Mouse (Mus musculus): ENCODE measurements at regions not wholly inside any gene's neighbourhood (a gene's known extent, or its start where the extent isn't known, plus 50 kb on each side); places are given as distances from the start of the nearest gene placed in this dataset.
A peak's percentile ranks its signal among the peaks of the same experiment; 100 is the strongest.

DNA sequence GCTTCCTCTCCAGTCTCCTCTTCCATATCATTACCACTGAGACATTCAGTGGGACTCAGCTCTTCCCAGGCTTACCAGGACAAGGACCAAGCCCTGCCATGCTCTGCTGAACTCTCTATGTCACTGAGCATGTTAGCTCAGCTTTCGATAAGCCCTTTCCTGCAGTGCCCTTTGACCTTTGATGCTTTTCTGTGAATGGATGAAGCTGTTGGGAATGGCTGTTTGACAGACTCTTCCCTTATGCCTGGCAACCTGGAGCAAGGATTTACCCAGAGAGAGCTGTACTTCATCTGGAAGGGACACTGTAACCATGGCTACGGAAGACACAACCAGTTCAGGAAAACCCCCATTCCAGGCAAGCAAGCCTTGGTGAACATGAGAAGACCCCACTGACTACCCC lies 172.8 kb downstream of the Shq1 start:
- Histone ChIP-seq H3K9ac (ENCODE audit: low read length) (no peak overlapping the region), H3K9me3 (ENCODE audit: control insufficient read depth, low read length) (no peaks in the 10 kb centered on the region), H3K4me2 (no peak overlapping the region), H3K4me3 (ENCODE audit: low read depth, low read length) (no peak overlapping the region), H3K27me3 (ENCODE audit: control insufficient read depth, insufficient read depth, low read length) (no peaks in the 10 kb centered on the region), H3K36me3 (ENCODE audit: control insufficient read depth, insufficient read depth, low read length) (no peaks in the 10 kb centered on the region), H3K27ac (ENCODE audit: low read depth, low read length) (no peak overlapping the region), H3K4me1 (ENCODE audit: control insufficient read depth, insufficient read depth, low read length) (peaks cover 11% of the 10 kb centered on the region)
- ATAC-seq (ENCODE audit: low FRiP score) (peak; percentile 25; the same call in 1 of the 2 replicates), DNase-seq (ENCODE audit: low spot score, missing footprints) (peak; percentile 87)
- 22% methylated on average over 2 of the region's 2 CpGs for WGBS

- DNase-seq (ENCODE audit: low spot score, missing footprints) (no peak), ATAC-seq (ENCODE audit: low FRiP score) (no peak)
- H3K4me1 ChIP-seq (ENCODE audit: control insufficient read depth, insufficient read depth, low read length): peaks cover 8% of the 10 kb centered on the region; the same call in 1 of the 2 replicates
- H3K9ac ChIP-seq (ENCODE audit: low read length): no peak overlapping the region
- no peak overlapping the region for H3K4me3 ChIP-seq (ENCODE audit: low read depth, low read length)
- no peaks in the 10 kb centered on the region for H3K27me3 ChIP-seq (ENCODE audit: control insufficient read depth, insufficient read depth, low read length)
- H3K27ac ChIP-seq (ENCODE audit: low read depth, low read length): no peak overlapping the region
- no peak overlapping the region for H3K4me2 ChIP-seq
- no peaks in the 10 kb centered on the region for H3K36me3 ChIP-seq (ENCODE audit: control insufficient read depth, insufficient read depth, low read length)
- no peaks in the 10 kb centered on the region for H3K9me3 ChIP-seq (ENCODE audit: control insufficient read depth, low read length)
Observed at GRCm38 (mm10) chr6:100496135-100496534, 174.8 kb downstream of the Shq1 start.

- ATAC-seq (ENCODE audit: low FRiP score) (no peak), DNase-seq (ENCODE audit: low spot score, missing footprints) (no peak)
- no peaks in the 10 kb centered on the region for H3K9me3 ChIP-seq (ENCODE audit: control insufficient read depth, low read length)
- no peak overlapping the region for H3K9ac ChIP-seq (ENCODE audit: low read length)
- H3K27me3 ChIP-seq (ENCODE audit: control insufficient read depth, insufficient read depth, low read length): no peaks in the 10 kb centered on the region
- peaks cover 8% of the 10 kb centered on the region; the same call in 1 of the 2 replicates for H3K4me1 ChIP-seq (ENCODE audit: control insufficient read depth, insufficient read depth, low read length)
- no peak overlapping the region for H3K27ac ChIP-seq (ENCODE audit: low read depth, low read length)
- no peak overlapping the region for H3K4me2 ChIP-seq
- H3K36me3 ChIP-seq (ENCODE audit: control insufficient read depth, insufficient read depth, low read length): no peaks in the 10 kb centered on the region
- no peak overlapping the region for H3K4me3 ChIP-seq (ENCODE audit: low read depth, low read length)
- 62% methylated on average over 12 of the region's 12 CpGs for WGBS
Observed at GRCm38 (mm10) chr6:100495131-100495530, 175.8 kb downstream of the Shq1 start.

- ATAC-seq (ENCODE audit: low FRiP score) (no peak), DNase-seq (ENCODE audit: low spot score, missing footprints) (no peak)
- Histone ChIP-seq H3K9ac (ENCODE audit: low read length) (no peak overlapping the region), H3K4me2 (no peak overlapping the region), H3K27ac (ENCODE audit: low read depth, low read length) (no peak overlapping the region), H3K4me1 (ENCODE audit: control insufficient read depth, insufficient read depth, low read length) (peaks cover 5% of the 10 kb centered on the region; the same call in 1 of the 2 replicates), H3K9me3 (ENCODE audit: control insufficient read depth, low read length) (no peaks in the 10 kb centered on the region), H3K36me3 (ENCODE audit: control insufficient read depth, insufficient read depth, low read length) (no peaks in the 10 kb centered on the region), H3K4me3 (ENCODE audit: low read depth, low read length) (no peak overlapping the region), H3K27me3 (ENCODE audit: control insufficient read depth, insufficient read depth, low read length) (no peaks in the 10 kb centered on the region)
- 68% methylated on average over 1 of the region's 1 CpGs for WGBS
Observed at GRCm38 (mm10) chr6:100493558-100493957, 177.4 kb downstream of the Shq1 start.

GRCm38 (mm10) chr6:100491811-100492210 lies 179.1 kb downstream of the Shq1 start:
- no peak overlapping the region for H3K4me2 ChIP-seq
- no peaks in the 10 kb centered on the region for H3K4me1 ChIP-seq (ENCODE audit: control insufficient read depth, insufficient read depth, low read length)
- no peak overlapping the region for H3K27ac ChIP-seq (ENCODE audit: low read depth, low read length)
- ATAC-seq (ENCODE audit: low FRiP score) (no peak), DNase-seq (ENCODE audit: low spot score, missing footprints) (no peak)
- no peaks in the 10 kb centered on the region for H3K9me3 ChIP-seq (ENCODE audit: control insufficient read depth, low read length)
- H3K36me3 ChIP-seq (ENCODE audit: control insufficient read depth, insufficient read depth, low read length): no peaks in the 10 kb centered on the region
- WGBS: 85% methylated on average over 6 of the region's 6 CpGs
- H3K27me3 ChIP-seq (ENCODE audit: control insufficient read depth, insufficient read depth, low read length): no peaks in the 10 kb centered on the region
- H3K4me3 ChIP-seq (ENCODE audit: low read depth, low read length): no peak overlapping the region
- H3K9ac ChIP-seq (ENCODE audit: low read length): no peak overlapping the region

DNA sequence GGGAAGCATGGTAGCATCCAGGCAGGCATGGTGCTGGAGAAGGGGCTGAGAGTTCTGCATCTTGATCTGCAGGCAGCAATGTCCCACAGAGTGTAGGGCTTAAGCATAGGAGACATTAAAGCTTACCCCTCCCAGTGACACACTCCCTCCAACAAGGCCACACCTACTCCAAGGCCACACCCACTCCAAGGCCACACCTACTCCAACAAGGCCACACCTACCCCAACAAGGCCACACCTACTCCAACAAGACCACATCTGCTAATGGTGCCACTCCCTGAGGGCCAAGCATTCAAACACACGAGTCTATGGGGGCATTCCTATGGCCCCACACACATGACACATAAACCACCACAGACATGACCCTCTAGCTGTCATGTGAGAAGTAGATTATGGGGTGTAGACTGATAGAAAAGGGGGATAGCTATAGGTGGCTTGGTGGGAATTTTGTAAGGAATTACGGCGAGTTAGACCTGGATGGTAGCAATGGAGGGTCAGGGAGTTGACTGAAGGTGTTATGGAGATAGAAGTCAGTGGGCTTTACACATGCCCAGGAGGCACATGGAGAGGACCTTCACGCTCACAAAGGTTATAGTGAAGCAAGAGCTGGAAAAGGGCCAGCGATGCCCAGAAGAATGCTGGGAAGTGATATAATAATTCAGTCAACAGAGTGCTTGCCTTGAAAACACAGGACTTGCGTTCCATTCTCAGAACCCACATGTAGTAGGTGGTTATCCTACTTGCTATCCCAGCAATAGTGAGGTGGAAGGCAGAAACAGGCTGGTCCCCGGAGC lies 179.8 kb downstream of the Shq1 start:
- H3K36me3 ChIP-seq (ENCODE audit: control insufficient read depth, insufficient read depth, low read length): no peaks in the 10 kb centered on the region
- no peak overlapping the region for H3K4me2 ChIP-seq
- H3K27me3 ChIP-seq (ENCODE audit: control insufficient read depth, insufficient read depth, low read length): no peaks in the 10 kb centered on the region
- DNase-seq (ENCODE audit: low spot score, missing footprints) (no peak), ATAC-seq (ENCODE audit: low FRiP score) (no peak)
- H3K4me3 ChIP-seq (ENCODE audit: low read depth, low read length): no peak overlapping the region
- no peaks in the 10 kb centered on the region for H3K9me3 ChIP-seq (ENCODE audit: control insufficient read depth, low read length)
- no peaks in the 10 kb centered on the region for H3K4me1 ChIP-seq (ENCODE audit: control insufficient read depth, insufficient read depth, low read length)
- no peak overlapping the region for H3K9ac ChIP-seq (ENCODE audit: low read length)
- WGBS: 92% methylated on average over 7 of the region's 7 CpGs
- no peak overlapping the region for H3K27ac ChIP-seq (ENCODE audit: low read depth, low read length)

DNA sequence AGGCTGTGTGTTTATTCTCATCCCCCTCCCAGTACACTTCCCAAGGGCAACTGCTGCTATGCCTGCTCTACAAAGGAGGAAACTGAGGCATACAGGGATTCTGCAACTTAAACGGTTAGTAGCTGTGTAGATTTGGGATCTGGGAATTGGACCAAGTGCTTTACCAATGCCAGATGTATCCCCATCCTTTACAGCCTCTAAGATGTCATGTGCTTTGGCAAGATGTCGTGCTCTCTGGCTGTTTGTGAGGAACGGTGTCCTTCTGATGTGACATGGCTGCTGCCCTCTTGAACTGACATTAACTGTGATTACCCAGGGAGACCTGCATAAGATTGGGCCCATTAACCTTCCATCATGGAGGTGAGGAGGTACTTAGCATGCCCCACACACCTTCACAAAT lies 187.1 kb downstream of the Shq1 start:
- 81% methylated on average over 3 of the region's 3 CpGs for WGBS

DNA sequence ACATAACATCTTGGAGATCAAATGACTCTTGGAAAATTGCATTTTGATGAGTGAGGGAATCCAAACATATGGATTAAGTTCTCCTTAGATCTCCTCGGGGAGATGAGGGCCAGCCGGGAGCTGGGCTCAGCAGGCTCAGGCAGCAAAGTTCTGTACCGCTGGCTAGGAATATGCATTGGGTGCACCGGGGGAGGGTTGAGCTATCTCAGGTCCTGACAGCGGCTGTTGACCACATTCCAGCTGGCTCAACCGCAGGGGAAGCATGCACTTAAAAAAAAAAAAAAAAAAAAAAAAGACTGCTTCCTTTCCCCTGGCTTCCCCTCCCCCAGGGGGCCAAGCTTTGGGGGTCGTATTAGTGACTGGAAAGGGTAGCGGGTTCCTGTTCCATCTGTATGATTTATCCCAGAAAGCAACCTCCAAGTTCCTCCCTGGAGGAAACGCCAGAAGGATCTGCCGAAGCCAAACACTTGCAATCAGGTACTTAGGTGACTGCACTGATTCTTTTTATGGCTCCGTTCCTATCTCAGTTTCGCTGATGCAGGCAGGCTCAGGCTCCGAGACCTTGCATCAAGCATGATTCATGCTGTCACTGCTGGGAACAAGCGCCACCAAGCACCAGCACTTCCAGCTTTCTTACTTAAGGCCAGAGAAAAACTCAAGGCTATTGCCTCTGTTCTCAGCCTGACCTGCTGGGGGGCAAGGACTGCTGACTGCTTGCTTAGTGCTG lies 187.7 kb downstream of the Shq1 start:
- Histone ChIP-seq H3K27me3 (ENCODE audit: control insufficient read depth, insufficient read depth, low read length) (no peaks in the 10 kb centered on the region; the same call in 1 of the 2 replicates), H3K27ac (ENCODE audit: low read depth, low read length) (no peak overlapping the region), H3K9me3 (ENCODE audit: control insufficient read depth, low read length) (peaks cover 5% of the 10 kb centered on the region; the same call in 1 of the 2 replicates), H3K4me1 (ENCODE audit: control insufficient read depth, insufficient read depth, low read length) (no peaks in the 10 kb centered on the region), H3K4me2 (no peak overlapping the region), H3K4me3 (ENCODE audit: low read depth, low read length) (no peak overlapping the region), H3K36me3 (ENCODE audit: control insufficient read depth, insufficient read depth, low read length) (no peaks in the 10 kb centered on the region), H3K9ac (ENCODE audit: low read length) (no peak overlapping the region)
- DNase-seq (ENCODE audit: low spot score, missing footprints): peak; percentile 72
- ATAC-seq (ENCODE audit: low FRiP score): no peak
- WGBS: 24% methylated on average over 14 of the region's 14 CpGs

More for the DNA sequence above, 187.1 kb downstream of the Shq1 start:
- DNase-seq (ENCODE audit: low spot score, missing footprints) (peak; percentile 75), ATAC-seq (ENCODE audit: low FRiP score) (no peak)
- no peak overlapping the region for H3K9ac ChIP-seq (ENCODE audit: low read length)
- H3K27me3 ChIP-seq (ENCODE audit: control insufficient read depth, insufficient read depth, low read length): no peaks in the 10 kb centered on the region; the same call in 1 of the 2 replicates
- no peaks in the 10 kb centered on the region for H3K36me3 ChIP-seq (ENCODE audit: control insufficient read depth, insufficient read depth, low read length)
- H3K4me3 ChIP-seq (ENCODE audit: low read depth, low read length): no peak overlapping the region
- H3K4me1 ChIP-seq (ENCODE audit: control insufficient read depth, insufficient read depth, low read length): no peaks in the 10 kb centered on the region
- peaks cover 5% of the 10 kb centered on the region; the same call in 1 of the 2 replicates for H3K9me3 ChIP-seq (ENCODE audit: control insufficient read depth, low read length)
- H3K27ac ChIP-seq (ENCODE audit: low read depth, low read length): no peak overlapping the region
- H3K4me2 ChIP-seq: no peak overlapping the region

DNA sequence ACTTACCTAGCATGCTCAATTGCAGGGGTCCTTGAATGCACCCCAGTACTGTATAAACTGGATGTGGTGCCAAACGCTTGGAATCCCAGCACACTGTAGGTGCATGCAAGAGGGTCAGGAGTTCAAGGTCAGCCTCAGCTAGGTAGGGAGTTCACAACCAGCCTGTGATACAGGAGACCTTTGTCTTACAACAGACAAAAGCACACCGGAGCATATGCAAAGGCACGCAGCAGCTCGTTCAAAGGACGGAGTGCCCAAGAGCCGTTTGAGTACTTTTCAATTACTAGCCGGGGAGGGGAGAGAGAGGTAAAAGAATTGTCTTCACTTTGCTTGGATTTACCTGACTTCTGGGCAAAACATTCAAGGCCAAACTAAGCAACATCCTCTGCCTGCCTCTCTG lies 188.4 kb downstream of the Shq1 start:
- ATAC-seq (ENCODE audit: low FRiP score): no peak
- 34% methylated on average over 7 of the region's 7 CpGs for WGBS
- Histone ChIP-seq H3K4me3 (ENCODE audit: low read depth, low read length) (no peak overlapping the region), H3K27me3 (ENCODE audit: control insufficient read depth, insufficient read depth, low read length) (no peaks in the 10 kb centered on the region; the same call in 1 of the 2 replicates), H3K4me1 (ENCODE audit: control insufficient read depth, insufficient read depth, low read length) (no peaks in the 10 kb centered on the region), H3K27ac (ENCODE audit: low read depth, low read length) (no peak overlapping the region), H3K9ac (ENCODE audit: low read length) (no peak overlapping the region), H3K4me2 (no peak overlapping the region), H3K36me3 (ENCODE audit: control insufficient read depth, insufficient read depth, low read length) (no peaks in the 10 kb centered on the region), H3K9me3 (ENCODE audit: control insufficient read depth, low read length) (peaks cover 5% of the 10 kb centered on the region; the same call in 1 of the 2 replicates)
- DNase-seq (ENCODE audit: low spot score, missing footprints): peak; percentile 53

Measured in midbrain, embryonic 11.5 days (tissue).